ENCODE assay signal across 27 mouse cellular contexts in the genomic region with DNA sequence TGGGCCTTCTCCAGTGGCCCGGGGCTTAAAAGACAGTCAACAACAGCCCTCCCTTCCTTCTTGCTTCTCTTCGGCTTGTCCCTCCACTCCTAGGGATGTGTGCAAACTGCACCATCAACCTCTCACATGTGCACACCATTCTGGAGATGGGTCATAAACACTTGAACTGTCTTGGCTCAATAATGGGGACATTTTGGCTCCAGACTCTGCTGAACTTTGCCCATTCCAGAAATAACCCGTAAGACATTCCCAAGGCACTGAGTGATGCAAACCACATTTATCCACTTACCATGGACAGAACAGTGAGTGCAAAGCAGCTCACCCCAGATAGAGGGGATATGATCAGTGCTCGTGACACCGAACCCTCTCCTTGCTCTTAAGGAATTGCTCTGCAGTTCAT. TPM values are rescaled to one million over a fixed set of nuclear protein-coding genes. Genes with fewer than 3 reads are reported as not detected.
A peak's percentile ranks its signal among the peaks of the same experiment; 100 is the strongest.
DNase-seq lines count a peak whose midpoint lies in the region; ATAC-seq and TF ChIP-seq lines count a peak whose summit lies in the region.
"Had no signal": no experiment of that assay in that cellular context is flagged by ENCODE, and none has a peak within 500 bp of the region (broad histone marks: within the 10 kb centered on the region; RNA-seq: fewer than 3 reads in every experiment).

No protein-coding gene starts in this region.

- H3K27me3 ChIP-seq in kidney, adult 2 months (replicated peaks; ENCODE audit: control insufficient read depth, insufficient read depth, low read length), result no peaks in the 10 kb centered on the region
- H3K27me3 ChIP-seq in lung, postnatal 0 days (replicated peaks; ENCODE audit: insufficient read depth, low read length), result no peaks in the 10 kb centered on the region
- H3K27me3 ChIP-seq: hindbrain, embryonic 15.5 days; liver, embryonic 15.5 days; midbrain, embryonic 13.5 days had no signal

- TF ChIP-seq CTCF in kidney, adult 2 months (conservative IDR thresholded peaks at IDR 0.05; ENCODE audit: insufficient read depth, insufficient read length, low read depth, low read length), result no peak
- TF ChIP-seq CTCF in lung, postnatal 0 days (IDR thresholded peaks at IDR 0.05), result no peak

- TF ChIP-seq EP300 in lung, postnatal 0 days (IDR thresholded peaks at IDR 0.05), result no peak

- H3K9me3 ChIP-seq in lung, postnatal 0 days (ENCODE audit: low read length), result no peaks in the 10 kb centered on the region
- H3K9me3 ChIP-seq: forebrain, embryonic 10.5 days; heart, embryonic 10.5 days; hindbrain, embryonic 15.5 days; liver, embryonic 15.5 days; midbrain, embryonic 13.5 days had no signal

- H3K4me3 ChIP-seq in kidney, adult 2 months (ENCODE audit: insufficient read depth, low read depth, low read length), result no peak overlapping the region
- no peak overlapping the region for H3K4me3 ChIP-seq in brown adipose tissue, adult 24 weeks (ENCODE audit: insufficient read depth, low read depth, low read length)
- no peak overlapping the region for H3K4me3 ChIP-seq in lung, postnatal 0 days (ENCODE audit: low read depth, low read length)
- H3K4me3 ChIP-seq: forebrain, embryonic 10.5 days; heart, embryonic 10.5 days; hindbrain, embryonic 15.5 days; layer of hippocampus, adult 2 months; liver, embryonic 15.5 days; midbrain, embryonic 13.5 days had no signal

- ATAC-seq in lung, postnatal 0 days, result peak; percentile 80
- ATAC-seq: forebrain, embryonic 16.5 days; midbrain, embryonic 13.5 days had no signal

- 74% methylated on average over 5 of the region's 5 CpGs for WGBS in kidney, adult 2 months
- WGBS in lung, postnatal 0 days, result 56% methylated on average over 5 of the region's 5 CpGs

- H3K9ac ChIP-seq in lung, postnatal 0 days (replicated peaks; ENCODE audit: low read depth), result no peak overlapping the region
- H3K9ac ChIP-seq: hindbrain, embryonic 15.5 days; liver, embryonic 15.5 days; midbrain, embryonic 13.5 days had no signal

- TF ChIP-seq POLR2A in kidney, adult 2 months (IDR thresholded peaks at IDR 0.05; ENCODE audit: low read depth, low read length), result no peak

- no peaks in the 10 kb centered on the region for H3K36me3 ChIP-seq in kidney, adult 2 months (ENCODE audit: control insufficient read depth, insufficient read depth, low read length)
- H3K36me3 ChIP-seq in lung, postnatal 0 days (ENCODE audit: insufficient read depth, low read length), result no peaks in the 10 kb centered on the region
- H3K36me3 ChIP-seq: forebrain, embryonic 10.5 days; heart, embryonic 10.5 days; hindbrain, embryonic 15.5 days; liver, embryonic 15.5 days; midbrain, embryonic 13.5 days had no signal

- no peak overlapping the region for H3K27ac ChIP-seq in kidney, adult 2 months (ENCODE audit: insufficient read depth, low read depth, low read length)
- H3K27ac ChIP-seq in brown adipose tissue, adult 24 weeks (replicated peaks; ENCODE audit: low read depth, low read length), result peak overlapping the region; percentile 35; the same call in 1 of the 2 replicates
- H3K27ac ChIP-seq in lung, postnatal 0 days (ENCODE audit: low read length), result no peak overlapping the region
- H3K27ac ChIP-seq: forebrain, embryonic 10.5 days; heart, embryonic 10.5 days; hindbrain, embryonic 15.5 days; layer of hippocampus, adult 2 months; liver, embryonic 15.5 days; midbrain, embryonic 13.5 days had no signal

- peak; percentile 46 for DNase-seq in kidney, adult 2 months
- no peak for DNase-seq in kidney, postnatal 4 days
- DNase-seq in lung, postnatal 0 days (ENCODE audit: low spot score), result peak; percentile 76
- DNase-seq in skeletal muscle tissue, adult 2 months (ENCODE audit: low read depth, low spot score), result peak; percentile 22
- no peak for DNase-seq in ovary, postnatal 10 days (ENCODE audit: low spot score)
- DNase-seq in left cerebral cortex, adult 9 months (ENCODE audit: low spot score in 2 of 2), result no peak
- DNase-seq: adrenal gland, postnatal 36 days; cerebellum, adult 11 months; cerebellum, adult 9-11 months; kidney, adult 8-10 months; kidney, postnatal 10 days; liver; retina, postnatal 1 day; right cerebral cortex, postnatal 25 days; thymus, postnatal 14 days had no signal

- no peak overlapping the region for H3K4me2 ChIP-seq in lung, postnatal 0 days (replicated peaks; ENCODE audit: low read depth, low read length)
- H3K4me2 ChIP-seq: hindbrain, embryonic 15.5 days; liver, embryonic 15.5 days; midbrain, embryonic 13.5 days had no signal

- no peaks in the 10 kb centered on the region for H3K4me1 ChIP-seq in kidney, adult 2 months (ENCODE audit: control insufficient read depth, insufficient read depth, low read length)
- no peaks in the 10 kb centered on the region for H3K4me1 ChIP-seq in brown adipose tissue, adult 24 weeks (ENCODE audit: control insufficient read depth, insufficient read depth, insufficient read length, low read length)
- H3K4me1 ChIP-seq in lung, postnatal 0 days (ENCODE audit: insufficient read depth, low read depth, low read length), result no peaks in the 10 kb centered on the region
- H3K4me1 ChIP-seq: forebrain, embryonic 10.5 days; heart, embryonic 10.5 days; hindbrain, embryonic 15.5 days; liver, embryonic 15.5 days; midbrain, embryonic 13.5 days had no signal

RNA-seq across cellular contexts. Expression of a gene that starts 26.0 kb away (rescaled TPM):
- 0.10 TPM in 1 of 2 replicates, not detected in the other for polyA plus RNA-seq in kidney, adult 2 months (2012; rRNA removed)
- polyA plus RNA-seq in brown adipose tissue, adult 24 weeks (2012; ENCODE audit: insufficient read depth, insufficient read length, missing spikeins), result not detected in 2 replicates
- 14.9 and 26.6 TPM in 2 replicates for polyA plus RNA-seq in lung, postnatal 0 days (2015; fragmentation: Nextera tagmentation; extraction: Ambion mirVana)

RNA-seq across cellular contexts. Expression of a gene that starts 40.4 kb away (rescaled TPM):
- polyA plus RNA-seq in kidney, adult 2 months (2012; rRNA removed), result 0.30 and 0.39 TPM in 2 replicates
- polyA plus RNA-seq in brown adipose tissue, adult 24 weeks (2012; ENCODE audit: insufficient read depth, insufficient read length, missing spikeins), result not detected in 2 replicates
- polyA plus RNA-seq in lung, postnatal 0 days (2015; fragmentation: Nextera tagmentation; extraction: Ambion mirVana), result not detected in 2 replicates
- polyA plus RNA-seq: embryonic facial prominence, embryonic 11.5 days; forebrain, embryonic 10.5 days; forebrain, embryonic 16.5 days; heart, embryonic 10.5 days; heart, embryonic 16.5 days; hindbrain, embryonic 15.5 days; intestine, embryonic 14.5 days; liver, embryonic 15.5 days; midbrain, embryonic 13.5 days; spleen, adult 2 months had no signal

RNA-seq across cellular contexts. Expression of a gene that starts 43.6 kb away (rescaled TPM):
- 13.9 and 25.9 TPM in 2 replicates for polyA plus RNA-seq in kidney, adult 2 months (2012; rRNA removed)
- polyA plus RNA-seq in brown adipose tissue, adult 24 weeks (2012; ENCODE audit: insufficient read depth, insufficient read length, missing spikeins), result not detected in 2 replicates
- polyA plus RNA-seq in lung, postnatal 0 days (2015; fragmentation: Nextera tagmentation; extraction: Ambion mirVana), result 2.2 and 2.7 TPM in 2 replicates

Comparison
In these comparisons a context has a peak if more than half of its experiments do, and no peak if none do; other contexts are left out.
1. DNase-seq: peak in kidney, adult 2 months (single experiment), lung, postnatal 0 days (single experiment) and skeletal muscle tissue, adult 2 months (single experiment); none in kidney, postnatal 4 days (0 of 2), ovary, postnatal 10 days (single experiment) and left cerebral cortex, adult 9 months (0 of 2).
2. RNA of a gene that starts 26.0 kb away (polyA plus RNA-seq): 14.9 to 26.6 TPM in lung, postnatal 0 days; 0.10 TPM in kidney, adult 2 months and not detected in brown adipose tissue, adult 24 weeks; every median in the first group is over 10 times any median in the second.